Mouse (Mus musculus) liver, embryonic 12.5 days (tissue): Measurements from ENCODE around the gene Fv1. TPM values are rescaled to one million over a fixed set of nuclear protein-coding genes. Genes with fewer than 3 reads are reported as not detected.
"Not testable (repeated sequence)": the region's sequence is repeated elsewhere in the genome, so short reads cannot be mapped to it uniquely, and the experiment has no call there.

Experiments used
- ATAC-seq: fragments of 200-750 bp; cut with Nextera tagmentation; 2 replicates; pipeline ENCODE4 v1.8.0; 2017; ENCODE audit warnings: moderate number of reproducible peaks, mild to moderate bottlenecking, moderate library complexity
- H3K27ac ChIP-seq: fragments of 300-500 bp; sonication (generic); 2 replicates; pipeline ENCODE4 v1.5.1; 2016; ENCODE audit warnings: mild to moderate bottlenecking
- H3K27me3 ChIP-seq: fragments of 300-500 bp; sonication (generic); replicated peaks from 2 replicates; pipeline ENCODE4 v1.6.1; 2016; ENCODE audit warnings: mild to moderate bottlenecking, moderate library complexity
- H3K36me3 ChIP-seq: fragments of 300-500 bp; sonication (generic); 2 replicates; pipeline ENCODE4 v1.6.1; 2016; ENCODE audit warnings: mild to moderate bottlenecking, moderate library complexity
- H3K4me1 ChIP-seq: fragments of 300-500 bp; sonication (generic); 2 replicates; pipeline ENCODE4 v1.6.1; 2016
- H3K4me2 ChIP-seq: fragments of 300-500 bp; sonication (generic); 2 replicates; pipeline ENCODE4 v1.6.1; 2016; ENCODE audit warnings: mild to moderate bottlenecking, moderate library complexity
- H3K4me3 ChIP-seq: fragments of 300-500 bp; sonication (generic); 2 replicates; pipeline ENCODE4 v1.5.1; 2016; ENCODE audit warnings: mild to moderate bottlenecking, moderate library complexity
- H3K9ac ChIP-seq: fragments of 300-500 bp; sonication (generic); 2 replicates; pipeline ENCODE4 v1.6.1; 2016; ENCODE audit warnings: mild to moderate bottlenecking, moderate library complexity
- H3K9me3 ChIP-seq: fragments of 300-500 bp; sonication (generic); replicated peaks from 2 replicates; pipeline ENCODE4 v1.6.1; 2016; ENCODE audit warnings: mild to moderate bottlenecking, moderate library complexity
- WGBS: fragments of 180-500 bp; shearing (Covaris S2); methylation state at CpG from one replicate; pipeline ENCODE4 v1.1.7; 2016; ENCODE audit not compliant: insufficient replicate concordance; 5-methylcytosine and 5-hydroxymethylcytosine counted together
- polyA plus RNA-seq: library from polyadenylated mRNA; unstranded; fragments of >200 nt; fragmentation: Nextera tagmentation; extraction: Ambion mirVana; gene quantifications from 2 replicates; pipeline ENCODE4 v1.2.1, GENCODE M21; 2016

Gene Fv1
- polyA plus RNA-seq, 1 experiment from 2014 or later: 3.8 TPM

- Histone ChIP-seq H3K4me2 (peak overlapping the region; percentile 88), H3K27ac (peak overlapping the region; percentile 73), H3K36me3 (peaks cover 57% of the 10 kb centered on the region), H3K4me1 (peaks cover 42% of the 10 kb centered on the region), H3K4me3 (peak overlapping the region; percentile 75), H3K9ac (peak overlapping the region; percentile 81; the same call in 1 of the 2 replicates)
- WGBS: 54% methylated on average over 3 of the region's 3 CpGs
- not testable (repeated sequence) for H3K27me3 ChIP-seq, ATAC-seq, H3K9me3 ChIP-seq
These were observed 2.0 kb upstream of the Fv1 start for GRCm38 (mm10) chr4:147866793-147867192.

GRCm38 (mm10) chr4:147867563-147868449 lies 973 bp upstream of the Fv1 start:
- H3K4me1 ChIP-seq: peaks cover 42% of the 10 kb centered on the region
- peaks cover 57% of the 10 kb centered on the region for H3K36me3 ChIP-seq
- WGBS: 6% methylated on average over 22 of the region's 22 CpGs
- peak overlapping the region; percentile 81 for H3K9ac ChIP-seq
- H3K9me3 ChIP-seq: no peaks in the 10 kb centered on the region
- peak overlapping the region; percentile 75 for H3K4me3 ChIP-seq
- peak overlapping the region; percentile 73 for H3K27ac ChIP-seq
- no peaks in the 10 kb centered on the region for H3K27me3 ChIP-seq
- H3K4me2 ChIP-seq: peak overlapping the region; percentile 88
- no peak for ATAC-seq

GRCm38 (mm10) chr4:147869238-147869637 lies 459 bp downstream of the Fv1 start:
- 9% methylated on average over 5 of the region's 5 CpGs for WGBS
- Histone ChIP-seq H3K27me3 (no peaks in the 10 kb centered on the region), H3K4me3 (peak overlapping the region; percentile 75), H3K9ac (peak overlapping the region; percentile 73), H3K4me1 (peaks cover 42% of the 10 kb centered on the region), H3K9me3 (no peaks in the 10 kb centered on the region), H3K27ac (peak overlapping the region; percentile 75; the same call in 1 of the 2 replicates), H3K4me2 (peak overlapping the region; percentile 86), H3K36me3 (peaks cover 59% of the 10 kb centered on the region)
- no peak for ATAC-seq

GRCm38 (mm10) chr4:147875852-147876575 lies 7.2 kb downstream of the Fv1 start:
- no peak overlapping the region; the same call in 1 of the 2 replicates for H3K9ac ChIP-seq
- WGBS: 59% methylated on average over 4 of the region's 4 CpGs
- no peak overlapping the region for H3K4me3 ChIP-seq
- 0 out of 2 replicates have a peak, but pooled peaks have one; percentile 16 for ATAC-seq
- no peak overlapping the region for H3K4me2 ChIP-seq
- no peak overlapping the region for H3K27ac ChIP-seq
- peaks cover 19% of the 10 kb centered on the region for H3K4me1 ChIP-seq
- H3K36me3 ChIP-seq: peaks cover 95% of the 10 kb centered on the region
- no peaks in the 10 kb centered on the region for H3K27me3 ChIP-seq
- H3K9me3 ChIP-seq: no peaks in the 10 kb centered on the region

DNA sequence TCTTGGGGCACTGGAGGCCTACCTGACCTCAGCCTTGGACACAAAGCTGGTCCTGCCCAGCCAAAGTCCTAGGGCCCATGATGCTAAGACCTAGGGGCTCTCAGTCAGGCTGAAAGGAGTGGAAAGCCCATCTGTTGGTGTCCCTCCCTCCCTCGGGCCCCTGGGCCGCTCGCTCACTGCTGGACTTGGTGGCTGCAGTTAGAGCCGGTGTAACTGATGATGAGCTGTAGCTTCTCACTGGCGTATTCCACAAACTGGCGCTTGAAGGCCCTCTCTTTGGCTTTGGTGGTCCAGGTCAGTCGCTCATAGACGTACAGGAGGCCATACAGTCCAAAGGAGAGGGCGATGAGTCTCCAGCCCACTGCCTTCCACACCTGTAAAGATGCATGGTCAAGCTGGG lies 9.8 kb downstream of the Fv1 start:
- H3K27ac ChIP-seq: no peak overlapping the region
- peaks cover 17% of the 10 kb centered on the region for H3K4me1 ChIP-seq
- H3K27me3 ChIP-seq: no peaks in the 10 kb centered on the region
- no peak overlapping the region for H3K4me2 ChIP-seq
- no peak for ATAC-seq
- H3K9me3 ChIP-seq: no peaks in the 10 kb centered on the region
- no peak overlapping the region for H3K9ac ChIP-seq
- peaks cover 97% of the 10 kb centered on the region for H3K36me3 ChIP-seq
- no peak overlapping the region for H3K4me3 ChIP-seq
- WGBS: 88% methylated on average over 9 of the region's 9 CpGs

GRCm38 (mm10) chr4:147879456-147879855 lies 10.7 kb downstream of the Fv1 start:
- Histone ChIP-seq H3K27ac (no peak overlapping the region), H3K27me3 (no peaks in the 10 kb centered on the region), H3K4me3 (no peak overlapping the region), H3K9me3 (no peaks in the 10 kb centered on the region), H3K4me1 (peaks cover 17% of the 10 kb centered on the region), H3K9ac (no peak overlapping the region), H3K4me2 (no peak overlapping the region), H3K36me3 (peaks cover 97% of the 10 kb centered on the region)
- ATAC-seq: no peak; the same call in 1 of the 2 replicates
- 63% methylated on average over 2 of the region's 2 CpGs for WGBS

GRCm38 (mm10) chr4:147879865-147880264 lies 11.1 kb downstream of the Fv1 start:
- no peak overlapping the region for H3K9ac ChIP-seq
- H3K27me3 ChIP-seq: no peaks in the 10 kb centered on the region
- no peak overlapping the region for H3K4me3 ChIP-seq
- H3K9me3 ChIP-seq: no peaks in the 10 kb centered on the region
- ATAC-seq: no peak
- peaks cover 97% of the 10 kb centered on the region for H3K36me3 ChIP-seq
- H3K4me1 ChIP-seq: peaks cover 17% of the 10 kb centered on the region
- H3K4me2 ChIP-seq: no peak overlapping the region
- 64% methylated on average over 5 of the region's 5 CpGs for WGBS
- no peak overlapping the region for H3K27ac ChIP-seq

GRCm38 (mm10) chr4:147881792-147882191 lies 13.0 kb downstream of the Fv1 start:
- peaks cover under 1% of the 10 kb centered on the region; the same call in 1 of the 2 replicates for H3K4me1 ChIP-seq
- no peak overlapping the region for H3K9ac ChIP-seq
- H3K9me3 ChIP-seq: no peaks in the 10 kb centered on the region
- H3K4me3 ChIP-seq: no peak overlapping the region
- no peak overlapping the region for H3K27ac ChIP-seq
- H3K4me2 ChIP-seq: no peak overlapping the region
- WGBS: 81% methylated on average over 7 of the region's 7 CpGs
- ATAC-seq: no peak
- peaks cover 97% of the 10 kb centered on the region for H3K36me3 ChIP-seq
- H3K27me3 ChIP-seq: no peaks in the 10 kb centered on the region

DNA sequence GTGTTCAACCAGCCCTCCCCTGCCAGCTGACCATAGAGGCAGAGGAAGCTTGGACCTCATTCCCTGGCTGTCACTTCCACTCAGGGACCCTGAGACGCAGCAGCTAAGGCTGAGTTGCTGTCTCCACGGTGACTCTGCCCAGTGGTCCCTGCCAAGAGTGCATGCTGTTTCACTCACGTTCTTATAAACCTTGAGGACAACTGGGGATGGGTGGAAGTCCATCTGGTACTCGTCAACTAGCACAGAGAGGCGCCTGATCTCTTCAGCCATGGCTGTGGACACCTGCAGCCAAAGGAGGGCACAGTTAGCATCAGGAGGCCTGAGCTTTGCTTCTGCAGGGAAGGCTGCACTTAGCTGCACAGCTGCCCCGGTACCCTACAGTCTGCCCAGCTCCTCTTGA lies 14.3 kb downstream of the Fv1 start:
- no peak overlapping the region for H3K4me2 ChIP-seq

GRCm38 (mm10) chr4:147884138-147884537 lies 15.4 kb downstream of the Fv1 start:
- H3K9ac ChIP-seq: no peak overlapping the region
- 75% methylated on average over 3 of the region's 3 CpGs for WGBS
- H3K4me3 ChIP-seq: no peak overlapping the region
- no peak overlapping the region for H3K4me2 ChIP-seq
- H3K4me1 ChIP-seq: no peaks in the 10 kb centered on the region
- no peaks in the 10 kb centered on the region for H3K27me3 ChIP-seq
- no peaks in the 10 kb centered on the region for H3K9me3 ChIP-seq
- no peak for ATAC-seq
- no peak overlapping the region for H3K27ac ChIP-seq
- H3K36me3 ChIP-seq: peaks cover 99% of the 10 kb centered on the region

More for the DNA sequence above, 14.3 kb downstream of the Fv1 start:
- H3K27me3 ChIP-seq: no peaks in the 10 kb centered on the region
- no peaks in the 10 kb centered on the region for H3K4me1 ChIP-seq
- H3K27ac ChIP-seq: no peak overlapping the region
- no peaks in the 10 kb centered on the region for H3K9me3 ChIP-seq
- H3K9ac ChIP-seq: no peak overlapping the region
- peaks cover 99% of the 10 kb centered on the region for H3K36me3 ChIP-seq
- no peak for ATAC-seq
- WGBS: 74% methylated on average over 6 of the region's 6 CpGs
- H3K4me3 ChIP-seq: no peak overlapping the region

GRCm38 (mm10) chr4:147886158-147886557 lies 17.4 kb downstream of the Fv1 start:
- H3K27ac ChIP-seq: no peak overlapping the region
- H3K4me3 ChIP-seq: no peak overlapping the region
- H3K36me3 ChIP-seq: peaks cover 96% of the 10 kb centered on the region
- no peak overlapping the region for H3K9ac ChIP-seq
- no peak for ATAC-seq
- H3K4me1 ChIP-seq: no peaks in the 10 kb centered on the region
- 89% methylated on average over 12 of the region's 12 CpGs for WGBS
- no peaks in the 10 kb centered on the region for H3K27me3 ChIP-seq
- no peaks in the 10 kb centered on the region for H3K9me3 ChIP-seq
- H3K4me2 ChIP-seq: no peak overlapping the region

DNA sequence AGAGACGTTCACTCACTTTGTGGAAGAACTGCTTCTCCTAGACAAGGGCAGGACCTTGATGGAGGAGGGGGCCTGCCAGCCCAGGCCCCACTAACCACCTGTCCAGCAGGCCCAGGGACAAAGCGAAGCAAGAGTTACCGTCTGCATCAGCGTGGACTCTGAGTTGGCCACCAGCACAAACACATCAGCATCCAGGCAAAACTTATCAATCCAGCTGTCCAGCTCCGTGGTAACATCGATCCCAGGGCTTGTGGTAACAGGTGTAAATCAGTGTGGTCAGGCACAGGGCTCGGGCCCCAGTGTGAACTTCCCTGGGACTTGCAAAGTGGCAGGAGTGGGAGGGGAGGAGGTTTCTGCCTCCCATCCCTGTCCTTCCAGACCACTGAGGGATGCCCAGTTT lies 18.5 kb downstream of the Fv1 start:
- no peaks in the 10 kb centered on the region for H3K4me1 ChIP-seq
- H3K4me3 ChIP-seq: no peak overlapping the region
- 79% methylated on average over 7 of the region's 7 CpGs for WGBS
- no peak overlapping the region for H3K27ac ChIP-seq
- no peaks in the 10 kb centered on the region for H3K9me3 ChIP-seq
- ATAC-seq: no peak
- no peak overlapping the region for H3K4me2 ChIP-seq
- H3K36me3 ChIP-seq: peaks cover 96% of the 10 kb centered on the region
- H3K27me3 ChIP-seq: no peaks in the 10 kb centered on the region
- no peak overlapping the region for H3K9ac ChIP-seq
